Mouse (Mus musculus): ENCODE data around the gene Zfp472.
"Not testable (repeated sequence)": the region's sequence is repeated elsewhere in the genome, so short reads cannot be mapped to it uniquely, and the experiment has no call there.

Zfp472 gene

GRCm38 (mm10) chr17:33020434-33020833, 54.8 kb downstream of the Zfp472 start:
- DNase-seq = not testable (repeated sequence)

All from heart, adult 11 months (tissue).